Mouse (Mus musculus) kidney, embryonic 16.5 days (tissue): Measurements from ENCODE around the gene Psmb10. TPM values are rescaled to one million over a fixed set of nuclear protein-coding genes. Genes with fewer than 3 reads are reported as not detected.
A peak's percentile ranks its signal among the peaks of the same experiment; 100 is the strongest.

ENCODE experiments used
- ATAC-seq: fragments of 200-750 bp; cut with Nextera tagmentation; 2 replicates; pipeline ENCODE4 v1.8.0; 2017; ENCODE audit warnings: moderate TSS enrichment; ENCODE audit not compliant: low FRiP score, low TSS enrichment
- H3K27ac ChIP-seq: fragments of 300-500 bp; sonication (generic); 2 replicates; pipeline ENCODE4 v1.5.1; 2014; ENCODE audit warnings: low read length
- H3K27me3 ChIP-seq: fragments of 300-500 bp; sonication (generic); 2 replicates; pipeline ENCODE4 v1.6.1; 2014; ENCODE audit warnings: low read length, control low read depth, mixed read lengths; ENCODE audit not compliant: insufficient read depth
- H3K36me3 ChIP-seq: fragments of 300-500 bp; sonication (generic); 2 replicates; pipeline ENCODE4 v1.6.1; 2014; ENCODE audit warnings: low read length, control low read depth, mixed read lengths; ENCODE audit not compliant: insufficient read depth
- H3K4me1 ChIP-seq: fragments of 300-500 bp; sonication (generic); 2 replicates; pipeline ENCODE4 v1.6.1; 2014; ENCODE audit warnings: low read length, control low read depth, mixed read lengths; ENCODE audit not compliant: insufficient read depth
- H3K4me2 ChIP-seq: fragments of 300-500 bp; sonication (generic); replicated peaks from 2 replicates; pipeline ENCODE4 v1.6.1; 2014; ENCODE audit warnings: low read depth, low read length
- H3K4me3 ChIP-seq: fragments of 300-500 bp; sonication (generic); 2 replicates; pipeline ENCODE4 v1.5.1; 2014; ENCODE audit warnings: mild to moderate bottlenecking, low read length
- H3K9ac ChIP-seq: fragments of 300-500 bp; sonication (generic); replicated peaks from 2 replicates; pipeline ENCODE4 v1.6.1; 2014; ENCODE audit warnings: low read length
- H3K9me3 ChIP-seq: fragments of 300-500 bp; sonication (generic); 2 replicates; pipeline ENCODE4 v1.6.1; 2016; ENCODE audit warnings: low read length, control low read depth
- WGBS: fragments of 180-500 bp; shearing (Covaris S2); extraction: QIAGEN DNeasy Blood & Tissue Kit; methylation state at CpG from one replicate; pipeline ENCODE4 v1.1.7; 2014; 5-methylcytosine and 5-hydroxymethylcytosine counted together
- polyA plus RNA-seq: library from polyadenylated mRNA; unstranded; fragments of >200 nt; fragmentation: Nextera tagmentation; extraction: Ambion mirVana; gene quantifications from 2 replicates; pipeline ENCODE4 v1.2.1, GENCODE M21; 2015

The Psmb10 gene
- polyA plus RNA-seq, 1 experiment from 2014 or later: 46.5 TPM

GRCm38 (mm10) chr8:105943321-105943739, 5.1 kb upstream of the Psmb10 start, which contains the start of gene Lcat:
Lcat (minus strand) TSS chr8:105943382.
- Histone ChIP-seq H3K9ac (no peak within 1 kb of the TSS), H3K27me3 (no peaks in the 10 kb centered on the region), H3K27ac (no peak within 1 kb of the TSS), H3K4me1 (peaks cover 3% of the 10 kb centered on the region), H3K9me3 (no peaks in the 10 kb centered on the region), H3K36me3 (peaks cover 43% of the 10 kb centered on the region), H3K4me3 (no peak within 1 kb of the TSS), H3K4me2 (no peak within 1 kb of the TSS)
- WGBS: 83% methylated on average over 7 of the region's 8 CpGs
- ATAC-seq: no peak

- H3K4me3 ChIP-seq: no peak overlapping the region
- no peak overlapping the region for H3K4me2 ChIP-seq
- H3K27ac ChIP-seq: no peak overlapping the region
- H3K36me3 ChIP-seq: peaks cover 43% of the 10 kb centered on the region
- 93% methylated on average over 5 of the region's 5 CpGs for WGBS
- peaks cover 7% of the 10 kb centered on the region for H3K4me1 ChIP-seq
- H3K27me3 ChIP-seq: no peaks in the 10 kb centered on the region
- H3K9ac ChIP-seq: no peak overlapping the region
- no peaks in the 10 kb centered on the region for H3K9me3 ChIP-seq
- no peak for ATAC-seq
These were observed 4.3 kb upstream of the Psmb10 start for GRCm38 (mm10) chr8:105942542-105942941.

- Histone ChIP-seq H3K4me3 (no peak overlapping the region), H3K9me3 (no peaks in the 10 kb centered on the region), H3K27ac (no peak overlapping the region), H3K27me3 (no peaks in the 10 kb centered on the region), H3K4me1 (peaks cover 7% of the 10 kb centered on the region), H3K4me2 (no peak overlapping the region), H3K9ac (no peak overlapping the region), H3K36me3 (peaks cover 41% of the 10 kb centered on the region)
- ATAC-seq: no peak
- WGBS: 95% methylated on average over 11 of the region's 11 CpGs
These were observed 3.8 kb upstream of the Psmb10 start for GRCm38 (mm10) chr8:105942026-105942425.

GRCm38 (mm10) chr8:105937496-105938305, 543 bp downstream of the Psmb10 start:
- peak overlapping the region; percentile 89 for H3K27ac ChIP-seq
- peak; percentile 24; the same call in 1 of the 2 replicates for ATAC-seq
- under 1% methylated on average over 33 of the region's 33 CpGs for WGBS

GRCm38 (mm10) chr8:105936866-105937475, 1.3 kb downstream of the Psmb10 start:
- ATAC-seq: peak; percentile 93
- Histone ChIP-seq H3K36me3 (peaks cover 9% of the 10 kb centered on the region; the same call in 1 of the 2 replicates), H3K4me3 (peak overlapping the region; percentile 67), H3K27ac (peak overlapping the region; percentile 89), H3K4me1 (peaks cover 15% of the 10 kb centered on the region), H3K4me2 (peak overlapping the region; percentile 95), H3K9me3 (no peaks in the 10 kb centered on the region), H3K27me3 (no peaks in the 10 kb centered on the region), H3K9ac (peak overlapping the region; percentile 82)
- under 1% methylated on average over 30 of the region's 30 CpGs for WGBS

More at GRCm38 (mm10) chr8:105937496-105938305, 543 bp downstream of the Psmb10 start:
- H3K4me3 ChIP-seq: peak overlapping the region; percentile 67
- peaks cover 15% of the 10 kb centered on the region for H3K4me1 ChIP-seq
- H3K36me3 ChIP-seq: peaks cover 6% of the 10 kb centered on the region; the same call in 1 of the 2 replicates
- peak overlapping the region; percentile 95 for H3K4me2 ChIP-seq
- H3K27me3 ChIP-seq: no peaks in the 10 kb centered on the region
- H3K9me3 ChIP-seq: no peaks in the 10 kb centered on the region
- peak overlapping the region; percentile 82 for H3K9ac ChIP-seq

- Histone ChIP-seq H3K9me3 (no peaks in the 10 kb centered on the region), H3K4me3 (peak overlapping the region; percentile 67), H3K27ac (peak overlapping the region; percentile 89; the same call in 1 of the 2 replicates), H3K4me1 (peaks cover 15% of the 10 kb centered on the region), H3K9ac (peak overlapping the region; percentile 82), H3K4me2 (peak overlapping the region; percentile 95), H3K27me3 (no peaks in the 10 kb centered on the region), H3K36me3 (0 out of 2 replicates have a peak, but pooled peaks cover 4% of the 10 kb centered on the region)
- WGBS: 38% methylated on average over 7 of the region's 7 CpGs
- no peak for ATAC-seq
These were observed 2.2 kb downstream of the Psmb10 start for GRCm38 (mm10) chr8:105935863-105936603.

- no peak overlapping the region for H3K27ac ChIP-seq
- no peaks in the 10 kb centered on the region for H3K9me3 ChIP-seq
- H3K9ac ChIP-seq: no peak overlapping the region
- 80% methylated on average over 6 of the region's 6 CpGs for WGBS
- no peak overlapping the region for H3K4me3 ChIP-seq
- no peak overlapping the region for H3K4me2 ChIP-seq
- H3K36me3 ChIP-seq: peaks cover 8% of the 10 kb centered on the region; the same call in 1 of the 2 replicates
- peaks cover 15% of the 10 kb centered on the region for H3K4me1 ChIP-seq
- no peak for ATAC-seq
- H3K27me3 ChIP-seq: no peaks in the 10 kb centered on the region
These were observed 3.1 kb downstream of the Psmb10 start for GRCm38 (mm10) chr8:105935105-105935504.

GRCm38 (mm10) chr8:105933762-105934161, 4.5 kb downstream of the Psmb10 start, which contains the start of gene Ctrl:
Ctrl (minus strand) TSS chr8:105933862.
- H3K27me3 ChIP-seq: no peaks in the 10 kb centered on the region
- ATAC-seq: no peak
- H3K27ac ChIP-seq: no peak within 1 kb of the TSS
- H3K9ac ChIP-seq: no peak within 1 kb of the TSS
- peaks cover 15% of the 10 kb centered on the region for H3K4me1 ChIP-seq
- H3K4me2 ChIP-seq: no peak within 1 kb of the TSS
- H3K9me3 ChIP-seq: no peaks in the 10 kb centered on the region
- WGBS: 85% methylated on average over 2 of the region's 2 CpGs
- peaks cover 13% of the 10 kb centered on the region; the same call in 1 of the 2 replicates for H3K36me3 ChIP-seq
- H3K4me3 ChIP-seq: no peak within 1 kb of the TSS

- 95% methylated on average over 11 of the region's 11 CpGs for WGBS
- ATAC-seq: no peak
- Histone ChIP-seq H3K9ac (no peak overlapping the region), H3K4me3 (no peak overlapping the region), H3K27me3 (no peaks in the 10 kb centered on the region), H3K9me3 (no peaks in the 10 kb centered on the region), H3K36me3 (peaks cover 13% of the 10 kb centered on the region; the same call in 1 of the 2 replicates), H3K4me1 (peaks cover 8% of the 10 kb centered on the region), H3K4me2 (no peak overlapping the region), H3K27ac (no peak overlapping the region)
These were observed 5.7 kb downstream of the Psmb10 start for GRCm38 (mm10) chr8:105932525-105932924.
